Mouse (Mus musculus) ES-E14 (cell line): Measurements from ENCODE around the gene Tldc2. TPM values are rescaled to one million over a fixed set of nuclear protein-coding genes. Genes with fewer than 3 reads are reported as not detected.

ENCODE experiments used
- DNase-seq: peaks from one replicate; pipeline ENCODE4 v3.0.0-alpha.2; 2013; ENCODE audit warnings: low read depth, low spot score
- H3K27ac ChIP-seq: 2 replicates; pipeline ENCODE4 v1.5.1; 2012; ENCODE audit warnings: low read depth, mild to moderate bottlenecking, low read length, moderate library complexity, mixed read lengths; ENCODE audit not compliant: poor library complexity, insufficient read depth, severe bottlenecking
- H3K36me3 ChIP-seq: 2 replicates; pipeline ENCODE4 v1.6.1; 2012; ENCODE audit warnings: mild to moderate bottlenecking, low read length, moderate library complexity, mixed read lengths; ENCODE audit not compliant: control insufficient read depth, poor library complexity, insufficient read depth, severe bottlenecking
- H3K4me1 ChIP-seq, 2 experiments: fragments of 150-350 bp in 1 of 2; sonication (generic) in 1 of 2; 2 replicates each; pipeline ENCODE4 v1.6.1; 2012; ENCODE audit warnings: low read length in 2 of 2, mild to moderate bottlenecking in 1 of 2, mixed read lengths in 1 of 2; ENCODE audit not compliant: control insufficient read depth in 2 of 2, insufficient read depth in 2 of 2, poor library complexity in 1 of 2
- H3K4me3 ChIP-seq, 2 experiments: fragments of 150-350 bp in 1 of 2; sonication (generic) in 1 of 2; 2 replicates each; pipeline ENCODE4 v1.5.1; 2012; ENCODE audit warnings: low read length in 2 of 2, low read depth in 1 of 2, mild to moderate bottlenecking in 1 of 2, mixed read lengths in 1 of 2; ENCODE audit not compliant: insufficient read depth in 1 of 2, poor library complexity in 1 of 2, severe bottlenecking in 1 of 2
- H3K9ac ChIP-seq: 2 replicates; pipeline ENCODE4 v1.6.1; 2012; ENCODE audit warnings: low read depth, mild to moderate bottlenecking, low read length, mixed read lengths; ENCODE audit not compliant: poor library complexity, insufficient read depth, severe bottlenecking
- H3K9me3 ChIP-seq: fragments of 150-350 bp; sonication (generic); 2 replicates; pipeline ENCODE4 v1.6.1; 2012; ENCODE audit warnings: low read depth, mild to moderate bottlenecking, low read length; ENCODE audit not compliant: control insufficient read depth, insufficient read depth
- CHD2 ChIP-seq: IDR thresholded peaks from 2 replicates; pipeline ENCODE4 v1.6.1; 2014; ENCODE audit warnings: mild to moderate bottlenecking, low read depth, low read length, inconsistent platforms
- HCFC1 ChIP-seq: IDR thresholded peaks from 2 replicates; pipeline ENCODE4 v1.6.1; 2012; ENCODE audit warnings: low read length, inconsistent platforms, borderline replicate concordance; ENCODE audit not compliant: insufficient read depth
- MAFK ChIP-seq: IDR thresholded peaks from 2 replicates; pipeline ENCODE4 v1.6.1; 2014; ENCODE audit warnings: mild to moderate bottlenecking, low read depth, low read length, inconsistent platforms; ENCODE audit not compliant: insufficient read depth
- ZC3H11A ChIP-seq: IDR thresholded peaks from 2 replicates; pipeline ENCODE4 v1.6.1; 2012; ENCODE audit warnings: low read depth, mild to moderate bottlenecking, inconsistent platforms, low read length, borderline replicate concordance
- ZNF384 ChIP-seq: IDR thresholded peaks from 2 replicates; pipeline ENCODE4 v1.6.1; 2012; ENCODE audit warnings: low read depth, low read length, inconsistent platforms
- in situ Hi-C, 2 experiments: fragments of 600-800 bp; cut with MboI; formaldehyde crosslinking; loops; one replicate each; pipeline ENCODE4 v1.15.1; 2025; ENCODE audit warnings: low sequenced_read_pairs in 2 of 2, inconsistent platforms in 1 of 2; ENCODE audit not compliant: unreplicated experiment in 2 of 2
- total RNA-seq: library from RNA; depleted of rRNA; stranded (reverse); fragments of 300-350 nt; gene quantifications from 2 replicates; pipeline ENCODE4 v1.2.3, GENCODE M21; 2012

Gene Tldc2
- total RNA-seq, 1 experiment: not detected

- TF ChIP-seq ZC3H11A (no peak), ZNF384 (no peak), HCFC1 (no peak), CHD2 (no peak), MAFK (no peak)
- in situ Hi-C loops: no loop called here
These were observed 7.1 kb upstream of the Tldc2 start for GRCm38 (mm10) chr2:157079701-157080180.

GRCm38 (mm10) chr2:157081331-157081730, 5.5 kb upstream of the Tldc2 start:
- TF ChIP-seq MAFK: no peak
- TF ChIP-seq CHD2: no peak
- no peak for TF ChIP-seq ZNF384
- TF ChIP-seq HCFC1: no peak
- no peak for TF ChIP-seq ZC3H11A
- no peak for DNase-seq
- H3K27ac ChIP-seq: no peak overlapping the region
- no peaks in the 10 kb centered on the region for H3K36me3 ChIP-seq
- in situ Hi-C loops: no loop called here
- peaks cover 0 to 5% of the 10 kb centered on the region in 2 experiments; a peak in 1 of 4 replicates for H3K4me1 ChIP-seq
- no peak overlapping the region for H3K9ac ChIP-seq
- no peak overlapping the region for H3K4me3 ChIP-seq
- H3K9me3 ChIP-seq: no peaks in the 10 kb centered on the region

More at GRCm38 (mm10) chr2:157079701-157080180, 7.1 kb upstream of the Tldc2 start:
- no peak for DNase-seq
- Histone ChIP-seq H3K9me3 (no peaks in the 10 kb centered on the region), H3K4me3 (peak overlapping the region; percentile 78 to 80), H3K27ac (no peak overlapping the region), H3K9ac (peak overlapping the region; percentile 78; the same call in 1 of the 2 replicates), H3K36me3 (no peaks in the 10 kb centered on the region), H3K4me1 (peaks cover 0 to 5% of the 10 kb centered on the region in 2 experiments; a peak in 1 of 4 replicates)

DNA sequence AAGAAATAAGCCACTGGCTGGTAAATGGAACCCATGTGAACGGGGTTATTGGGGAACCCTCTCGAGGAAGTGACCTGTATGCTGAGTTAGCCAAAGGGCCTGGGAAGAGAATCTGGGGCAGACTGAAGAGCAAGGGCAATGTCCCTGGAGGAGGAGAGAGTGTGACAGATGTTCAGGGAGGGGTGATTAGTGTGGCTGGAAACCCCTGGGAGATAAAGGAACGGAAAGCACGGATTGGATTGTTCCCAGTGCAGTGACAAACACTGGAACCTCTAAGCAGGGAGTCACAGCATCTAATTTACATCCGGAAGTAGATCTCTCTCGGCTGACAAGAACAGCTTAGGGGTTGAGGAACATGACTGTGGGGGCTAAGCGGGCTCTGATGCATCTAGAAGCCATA, 4.9 kb upstream of the Tldc2 start:
- TF ChIP-seq HCFC1 (no peak), ZC3H11A (no peak), ZNF384 (no peak), CHD2 (no peak), MAFK (no peak)
- Histone ChIP-seq H3K4me1 (peaks cover 0 to 5% of the 10 kb centered on the region in 2 experiments; a peak in 1 of 4 replicates), H3K4me3 (no peak overlapping the region), H3K9me3 (no peaks in the 10 kb centered on the region), H3K27ac (no peak overlapping the region), H3K9ac (no peak overlapping the region), H3K36me3 (no peaks in the 10 kb centered on the region)
- in situ Hi-C loops: no loop called here
- DNase-seq: no peak

DNA sequence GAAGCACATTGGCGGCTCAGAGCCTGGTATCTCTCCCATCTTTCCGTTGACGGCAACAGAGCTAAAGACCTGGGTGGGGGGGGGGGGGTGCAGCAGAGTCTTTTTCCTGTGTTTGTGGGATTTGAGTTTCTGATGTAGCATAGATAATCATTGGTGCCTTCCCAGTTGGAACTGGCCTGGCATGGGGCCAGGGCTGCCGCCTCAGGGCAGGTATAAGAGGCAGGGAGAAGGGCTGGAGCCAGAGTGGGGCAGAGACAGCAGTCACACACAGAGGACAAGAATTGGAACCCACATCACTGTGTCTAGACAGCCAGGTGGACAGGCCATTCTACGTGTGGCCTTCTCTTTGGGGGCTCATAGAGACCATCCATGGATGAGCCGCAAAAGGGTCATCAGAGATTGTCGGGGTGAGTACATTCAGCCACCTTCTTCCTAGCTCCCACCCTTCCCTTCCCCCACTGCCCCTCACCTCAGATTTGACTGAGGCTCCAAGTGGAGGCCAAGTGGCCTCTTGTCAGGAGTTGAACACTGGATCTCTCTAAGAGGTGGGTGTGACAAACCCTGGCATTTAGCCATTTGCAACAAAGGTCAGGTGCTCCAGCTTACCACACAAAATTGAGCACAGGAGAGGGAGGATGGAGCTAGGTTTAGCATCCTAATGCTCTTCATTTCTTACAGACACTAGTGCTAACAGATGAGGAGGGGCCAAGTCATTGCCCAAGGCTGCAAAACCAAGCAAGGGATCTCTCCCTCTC, 1.8 kb upstream of the Tldc2 start:
- Histone ChIP-seq H3K4me3 (no peak overlapping the region), H3K9me3 (no peaks in the 10 kb centered on the region), H3K36me3 (no peaks in the 10 kb centered on the region), H3K9ac (no peak overlapping the region), H3K4me1 (no peaks in the 10 kb centered on the region), H3K27ac (no peak overlapping the region)
- no peak for TF ChIP-seq ZC3H11A
- TF ChIP-seq ZNF384: no peak
- no peak for TF ChIP-seq CHD2
- TF ChIP-seq MAFK: no peak
- TF ChIP-seq HCFC1: no peak
- in situ Hi-C loops: no loop called here
- no peak for DNase-seq
